Comparison of ENCODE assay signal across 17 mouse cellular contexts in genomic region chr8:48281855-48282254, GRCm38 (mm10).
"Had no signal": no experiment of that assay in that cellular context is flagged by ENCODE, and none has a peak within 500 bp of the region (broad histone marks: within the 10 kb centered on the region; RNA-seq: fewer than 3 reads in every experiment).

No protein-coding gene starts in this region.

- DNase-seq: left cerebral cortex, postnatal 4 days; liver; liver, embryonic 13.5 days; liver, postnatal 0 days; lung, adult 18-20 months; lung, adult 2 months; lung, embryonic 14.5 days; lung, postnatal 10 days; lung, postnatal 14 days; lung, postnatal 36 days; lung, postnatal 4 days; midbrain, embryonic 14.5 days had no signal

- ATAC-seq: liver, embryonic 12.5 days; liver, postnatal 0 days; lung, postnatal 0 days; midbrain, embryonic 13.5 days; midbrain, embryonic 15.5 days; midbrain, embryonic 16.5 days had no signal
